Mouse (Mus musculus) midbrain, embryonic 16.5 days (tissue): Measurements from ENCODE around the gene Fam186b. TPM values are rescaled to one million over a fixed set of nuclear protein-coding genes. Genes with fewer than 3 reads are reported as not detected.

Source experiments
- ATAC-seq: fragments of 200-750 bp; cut with Nextera tagmentation; 2 replicates; pipeline ENCODE4 v1.8.0; 2017; ENCODE audit warnings: moderate TSS enrichment
- H3K27ac ChIP-seq: fragments of 300-500 bp; sonication (generic); 2 replicates; pipeline ENCODE4 v1.5.1; 2014; ENCODE audit warnings: mild to moderate bottlenecking, low read length, mixed read lengths
- H3K27me3 ChIP-seq: fragments of 300-500 bp; sonication (generic); 2 replicates; pipeline ENCODE4 v1.6.1; 2014; ENCODE audit warnings: low read depth, low read length, mixed read lengths; ENCODE audit not compliant: control insufficient read depth, insufficient read depth
- H3K36me3 ChIP-seq: fragments of 300-500 bp; sonication (generic); 2 replicates; pipeline ENCODE4 v1.6.1; 2014; ENCODE audit warnings: mild to moderate bottlenecking, low read length, moderate library complexity, mixed read lengths; ENCODE audit not compliant: control insufficient read depth, insufficient read depth
- H3K4me1 ChIP-seq: fragments of 300-500 bp; sonication (generic); 2 replicates; pipeline ENCODE4 v1.6.1; 2014; ENCODE audit warnings: mild to moderate bottlenecking, low read length, mixed read lengths; ENCODE audit not compliant: control insufficient read depth, insufficient read depth
- H3K4me2 ChIP-seq: fragments of 300-500 bp; sonication (generic); 2 replicates; pipeline ENCODE4 v1.6.1; 2014; ENCODE audit warnings: mild to moderate bottlenecking, low read length, mixed read lengths
- H3K4me3 ChIP-seq: fragments of 300-500 bp; sonication (generic); 2 replicates; pipeline ENCODE4 v1.5.1; 2014; ENCODE audit warnings: low read depth, mild to moderate bottlenecking, low read length, moderate library complexity, mixed read lengths
- H3K9ac ChIP-seq: fragments of 300-500 bp; sonication (generic); 2 replicates; pipeline ENCODE4 v1.6.1; 2014; ENCODE audit warnings: low read depth, low read length, mixed read lengths
- H3K9me3 ChIP-seq: fragments of 300-500 bp; sonication (generic); replicated peaks from 2 replicates; pipeline ENCODE4 v1.6.1; 2014; ENCODE audit warnings: mild to moderate bottlenecking, low read length, mixed read lengths; ENCODE audit not compliant: control insufficient read depth, poor library complexity, severe bottlenecking
- WGBS: fragments of 180-500 bp; shearing (Covaris S2); extraction: QIAGEN DNeasy Blood & Tissue Kit; methylation state at CpG from one replicate; pipeline ENCODE4 v1.1.7; 2014; 5-methylcytosine and 5-hydroxymethylcytosine counted together
- polyA plus RNA-seq: library from polyadenylated mRNA; unstranded; fragments of >200 nt; fragmentation: Nextera tagmentation; extraction: Ambion mirVana; gene quantifications from 2 replicates; pipeline ENCODE4 v1.2.1, GENCODE M21; 2015

Fam186b gene
- polyA plus RNA-seq, 1 experiment from 2014 or later: 0.53 TPM

- Histone ChIP-seq H3K9me3 (no peaks in the 10 kb centered on the region), H3K4me1 (no peaks in the 10 kb centered on the region), H3K4me3 (no peak overlapping the region), H3K27ac (no peak overlapping the region), H3K27me3 (peaks cover 24% of the 10 kb centered on the region), H3K9ac (no peak overlapping the region), H3K36me3 (no peaks in the 10 kb centered on the region), H3K4me2 (no peak overlapping the region)
- ATAC-seq: no peak
- 79% methylated on average over 10 of the region's 10 CpGs for WGBS
Measured at GRCm38 (mm10) chr15:99231998-99232397, 63.7 kb downstream of the Fam186b start.

- Histone ChIP-seq H3K4me3 (no peak overlapping the region), H3K9ac (no peak overlapping the region)
- WGBS: 14% methylated on average over 14 of the region's 14 CpGs
Measured at GRCm38 (mm10) chr15:99226090-99226489, 69.6 kb downstream of the Fam186b start.

GRCm38 (mm10) chr15:99225081-99225810 lies 70.4 kb downstream of the Fam186b start:
- peaks cover 66% of the 10 kb centered on the region for H3K27me3 ChIP-seq
- peak overlapping the region; percentile 31; the same call in 1 of the 2 replicates for H3K4me3 ChIP-seq
- H3K9ac ChIP-seq: no peak overlapping the region
- peaks cover 17% of the 10 kb centered on the region for H3K4me1 ChIP-seq
- ATAC-seq: no peak
- no peaks in the 10 kb centered on the region for H3K36me3 ChIP-seq
- under 1% methylated on average over 22 of the region's 22 CpGs for WGBS
- no peaks in the 10 kb centered on the region for H3K9me3 ChIP-seq
- H3K4me2 ChIP-seq: peak overlapping the region; percentile 61; the same call in 1 of the 2 replicates
- H3K27ac ChIP-seq: no peak overlapping the region

More at GRCm38 (mm10) chr15:99226090-99226489, 69.6 kb downstream of the Fam186b start:
- H3K36me3 ChIP-seq: no peaks in the 10 kb centered on the region
- no peaks in the 10 kb centered on the region for H3K9me3 ChIP-seq
- H3K27ac ChIP-seq: no peak overlapping the region
- no peak for ATAC-seq
- peaks cover 62% of the 10 kb centered on the region for H3K27me3 ChIP-seq
- no peak overlapping the region for H3K4me2 ChIP-seq
- H3K4me1 ChIP-seq: peaks cover 17% of the 10 kb centered on the region

- WGBS: 1% methylated on average over 44 of the region's 66 CpGs
- ATAC-seq: peak; percentile 68; the same call in 1 of the 2 replicates
- Histone ChIP-seq H3K27me3 (peaks cover 72% of the 10 kb centered on the region), H3K4me1 (peaks cover 17% of the 10 kb centered on the region), H3K36me3 (no peaks in the 10 kb centered on the region), H3K4me3 (peak within 1 kb of the TSS; percentile 31), H3K9ac (peak within 1 kb of the TSS; percentile 39), H3K4me2 (peak within 1 kb of the TSS; percentile 61), H3K9me3 (no peaks in the 10 kb centered on the region), H3K27ac (no peak within 1 kb of the TSS)
Measured at GRCm38 (mm10) chr15:99224208-99224911, 71.3 kb downstream of the Fam186b start, which contains the start of gene Kcnh3. Kcnh3 (plus strand) TSS chr15:99224861.

GRCm38 (mm10) chr15:99223585-99224207 lies 72.0 kb downstream of the Fam186b start:
- Histone ChIP-seq H3K36me3 (no peaks in the 10 kb centered on the region), H3K27me3 (peaks cover 66% of the 10 kb centered on the region), H3K27ac (no peak overlapping the region), H3K9me3 (no peaks in the 10 kb centered on the region), H3K4me2 (peak overlapping the region; percentile 61), H3K4me3 (peak overlapping the region; percentile 31), H3K9ac (peak overlapping the region; percentile 39), H3K4me1 (peaks cover 17% of the 10 kb centered on the region)
- ATAC-seq: no peak
- whole genome bisulfite sequencing: under 1% methylated on average over 35 of the region's 46 CpGs

GRCm38 (mm10) chr15:99222794-99223584 lies 72.7 kb downstream of the Fam186b start:
- Histone ChIP-seq H3K9ac (peak overlapping the region; percentile 39), H3K27ac (no peak overlapping the region), H3K4me1 (peaks cover 17% of the 10 kb centered on the region), H3K4me2 (peak overlapping the region; percentile 61), H3K27me3 (peaks cover 60% of the 10 kb centered on the region), H3K9me3 (no peaks in the 10 kb centered on the region), H3K4me3 (peak overlapping the region; percentile 31), H3K36me3 (no peaks in the 10 kb centered on the region)
- no peak for ATAC-seq
- 3% methylated on average over 18 of the region's 18 CpGs for whole genome bisulfite sequencing

GRCm38 (mm10) chr15:99221315-99221952 lies 74.3 kb downstream of the Fam186b start:
- H3K4me2 ChIP-seq: no peak overlapping the region
- H3K27ac ChIP-seq: no peak overlapping the region
- WGBS: 14% methylated on average over 8 of the region's 8 CpGs
- H3K4me3 ChIP-seq: no peak overlapping the region
- no peak overlapping the region for H3K9ac ChIP-seq
- H3K27me3 ChIP-seq: peaks cover 45% of the 10 kb centered on the region
- H3K36me3 ChIP-seq: no peaks in the 10 kb centered on the region
- H3K9me3 ChIP-seq: no peaks in the 10 kb centered on the region
- H3K4me1 ChIP-seq: peaks cover 17% of the 10 kb centered on the region
- ATAC-seq: no peak
